Mouse (Mus musculus) central nervous system, embryonic 11.5 days (tissue): Measurements from ENCODE around the gene Rxfp4. TPM values are rescaled to one million over a fixed set of nuclear protein-coding genes. Genes with fewer than 3 reads are reported as not detected.

Experiments used
- polyA plus RNA-seq: library from polyadenylated mRNA; depleted of rRNA; stranded (reverse); fragments of >200 nt; gene quantifications from 2 replicates; pipeline ENCODE4 v1.2.3, GENCODE M21; 2012; rRNA removed

Rxfp4 gene
- polyA plus RNA-seq, result not detected in 2 replicates

GRCm38 (mm10) chr3:88652846-88653515, at the start of gene Rxfp4:
Rxfp4 (minus strand) TSS chr3:88653142.

GRCm38 (mm10) chr3:88684980-88685941, 32.3 kb upstream of the Rxfp4 start, which contains the start of gene Khdc4:
Khdc4 (plus strand) TSS chr3:88685803.

GRCm38 (mm10) chr3:88605666-88606065, 47.3 kb downstream of the Rxfp4 start, which contains the start of gene Arhgef2:
Arhgef2 (plus strand) TSS chr3:88605966.

Other genes with a start within 250 kb of the Rxfp4 start
- 105 and 106 TPM in 2 replicates for gene Pmf1, start 242.8 kb downstream of the Rxfp4 start, polyA plus RNA-seq
- gene Slc25a44, start 228.0 kb downstream of the Rxfp4 start, polyA plus RNA-seq, result 16.7 and 19.8 TPM in 2 replicates
- gene Sema4a, start 192.0 kb downstream of the Rxfp4 start, polyA plus RNA-seq, result 10.6 and 14.6 TPM in 2 replicates
- 22.5 and 24.7 TPM in 2 replicates for gene Lmna, start 143.2 kb downstream of the Rxfp4 start, polyA plus RNA-seq
- gene Mex3a, start 120.7 kb downstream of the Rxfp4 start, polyA plus RNA-seq, result 70.1 and 73.6 TPM in 2 replicates
- 1.7 and 2.1 TPM in 2 replicates for gene Rab25, start 104.8 kb downstream of the Rxfp4 start, polyA plus RNA-seq
- gene Lamtor2, start 100.1 kb downstream of the Rxfp4 start, polyA plus RNA-seq, result 95.0 and 115 TPM in 2 replicates
- 88.6 and 105 TPM in 2 replicates for gene Ubqln4, start 99.4 kb downstream of the Rxfp4 start, polyA plus RNA-seq
- gene Ssr2, start 77.3 kb downstream of the Rxfp4 start, polyA plus RNA-seq, result 170 and 215 TPM in 2 replicates
- 89.1 and 124 TPM in 2 replicates for gene Arhgef2, start 47.2 kb downstream of the Rxfp4 start, polyA plus RNA-seq
- gene Khdc4, start 32.7 kb upstream of the Rxfp4 start, polyA plus RNA-seq, result 130 and 150 TPM in 2 replicates
- gene Rit1, start 63.7 kb upstream of the Rxfp4 start, polyA plus RNA-seq, result 31.5 and 41.5 TPM in 2 replicates
- 86.4 and 129 TPM in 2 replicates for gene Syt11, start 122.0 kb upstream of the Rxfp4 start, polyA plus RNA-seq
- 35.6 and 58.9 TPM in 2 replicates for gene Gon4l, start 182.1 kb upstream of the Rxfp4 start, polyA plus RNA-seq